Mouse (Mus musculus) embryonic fibroblast, embryonic 13.5 days (primary cell): ENCODE results near the gene Coq7.

Source experiments
- CTCF ChIP-seq: IDR thresholded peaks from 2 replicates; pipeline ENCODE4 v1.5.1; 2011; ENCODE audit warnings: mild to moderate bottlenecking, control low read depth, low read length, moderate library complexity, borderline replicate concordance; ENCODE audit not compliant: insufficient read depth
- POLR2A ChIP-seq: IDR thresholded peaks from 2 replicates; pipeline ENCODE4 v1.6.1; 2011; ENCODE audit warnings: low read depth, mild to moderate bottlenecking, control low read depth, low read length, moderate library complexity

DNA sequence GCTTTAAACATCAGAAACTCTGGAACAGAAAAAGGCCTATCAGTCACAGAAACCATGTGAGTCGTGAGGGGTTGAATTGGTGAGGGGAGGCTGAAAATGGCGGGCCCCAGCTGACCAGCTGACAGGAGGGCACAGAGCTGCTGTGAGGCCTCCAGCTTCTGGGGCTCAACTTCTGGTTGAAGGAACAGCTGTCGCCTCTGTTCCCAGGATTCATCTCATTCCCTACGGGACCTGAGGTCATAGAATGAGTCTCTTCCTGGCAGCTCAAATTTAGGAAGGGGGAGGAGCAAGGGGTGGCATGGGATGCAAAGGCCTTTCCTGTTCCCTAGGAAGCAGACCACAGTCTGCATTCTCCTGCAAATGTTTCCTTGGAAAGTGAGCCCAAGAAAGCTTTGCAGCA, 29.3 kb downstream of the Coq7 start:
- no peak for TF ChIP-seq CTCF
- no peak for TF ChIP-seq POLR2A
